ENCODE assay signal across 29 mouse cellular contexts in the genomic region with DNA sequence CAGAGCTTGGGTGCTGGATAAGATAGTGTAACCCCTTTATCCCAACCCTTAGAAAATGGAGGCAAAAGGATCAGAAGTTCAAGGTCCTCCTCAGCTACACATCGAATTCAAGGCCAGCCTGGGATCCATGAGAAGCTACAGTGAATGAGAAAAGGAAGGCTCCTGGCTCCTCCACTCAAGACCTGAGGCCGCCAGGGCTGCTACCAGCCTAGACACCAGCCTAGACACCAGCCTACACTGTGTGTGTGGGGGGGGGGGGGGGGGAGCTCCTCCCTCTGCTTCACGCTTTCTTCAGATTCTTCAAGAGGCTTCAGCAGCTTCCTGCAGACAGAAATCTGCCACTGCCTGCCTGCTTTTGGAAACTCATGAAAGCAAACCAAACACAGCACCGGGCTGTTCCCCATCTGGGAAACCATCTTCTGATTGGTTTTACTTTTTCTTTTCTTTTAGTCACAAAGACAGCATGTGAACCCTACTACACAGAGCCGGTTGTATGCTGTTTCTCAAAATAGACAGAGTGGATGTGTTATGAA. TPM values are rescaled to one million over a fixed set of nuclear protein-coding genes. Genes with fewer than 3 reads are reported as not detected.
DNase-seq lines count a peak whose midpoint lies in the region; ATAC-seq lines count a peak whose summit lies in the region.
"Had no signal": no experiment of that assay in that cellular context is flagged by ENCODE, and none has a peak within 500 bp of the region (broad histone marks: within the 10 kb centered on the region; RNA-seq: fewer than 3 reads in every experiment).

No protein-coding gene starts in this region.

- H3K9ac ChIP-seq in midbrain, embryonic 16.5 days (ENCODE audit: low read depth, low read length) = no peak overlapping the region
- H3K9ac ChIP-seq: embryonic facial prominence, embryonic 13.5 days; forebrain, embryonic 12.5 days; forebrain, embryonic 15.5 days; heart, embryonic 12.5 days; heart, embryonic 15.5 days; hindbrain, embryonic 13.5 days had no signal

- H3K4me2 ChIP-seq in midbrain, embryonic 16.5 days (ENCODE audit: low read length) = no peak overlapping the region
- H3K4me2 ChIP-seq: embryonic facial prominence, embryonic 13.5 days; forebrain, embryonic 12.5 days; forebrain, embryonic 15.5 days; heart, embryonic 12.5 days; heart, embryonic 15.5 days; hindbrain, embryonic 13.5 days had no signal

- no peaks in the 10 kb centered on the region for H3K4me1 ChIP-seq in midbrain, embryonic 16.5 days (ENCODE audit: control insufficient read depth, insufficient read depth, low read length)
- H3K4me1 ChIP-seq: embryonic facial prominence, embryonic 10.5 days; embryonic facial prominence, embryonic 13.5 days; forebrain, embryonic 12.5 days; forebrain, embryonic 15.5 days; heart, embryonic 12.5 days; heart, embryonic 15.5 days; hindbrain, embryonic 10.5 days; hindbrain, embryonic 13.5 days had no signal

- H3K9me3 ChIP-seq in midbrain, embryonic 16.5 days (replicated peaks; ENCODE audit: control insufficient read depth, low read length, poor library complexity, severe bottlenecking) = no peaks in the 10 kb centered on the region; the same call in 1 of the 2 replicates
- H3K9me3 ChIP-seq: embryonic facial prominence, embryonic 10.5 days; embryonic facial prominence, embryonic 13.5 days; forebrain, embryonic 12.5 days; forebrain, embryonic 15.5 days; heart, embryonic 12.5 days; heart, embryonic 15.5 days; hindbrain, embryonic 10.5 days; hindbrain, embryonic 13.5 days had no signal

- H3K27ac ChIP-seq in midbrain, embryonic 16.5 days (ENCODE audit: low read length) = no peak overlapping the region
- H3K27ac ChIP-seq: embryonic facial prominence, embryonic 10.5 days; embryonic facial prominence, embryonic 13.5 days; forebrain, embryonic 12.5 days; forebrain, embryonic 15.5 days; gastrocnemius, adult 2 months; heart, embryonic 15.5 days; hindbrain, embryonic 10.5 days; hindbrain, embryonic 13.5 days had no signal

- 86% methylated on average over 5 of the region's 5 CpGs for WGBS in midbrain, embryonic 16.5 days

- no peak for ATAC-seq in midbrain, embryonic 16.5 days
- ATAC-seq: CD4-positive, CD25-positive, alpha-beta regulatory T cell, adult 4 months; forebrain, embryonic 15.5 days; hindbrain, embryonic 16.5 days had no signal

- no peaks in the 10 kb centered on the region for H3K27me3 ChIP-seq in midbrain, embryonic 16.5 days (ENCODE audit: control insufficient read depth, insufficient read depth, low read depth, low read length)
- H3K27me3 ChIP-seq: embryonic facial prominence, embryonic 13.5 days; forebrain, embryonic 12.5 days; forebrain, embryonic 15.5 days; heart, embryonic 12.5 days; heart, embryonic 15.5 days; hindbrain, embryonic 13.5 days had no signal

- peak; percentile 42 for DNase-seq in layer of hippocampus, adult 9-11 months
- DNase-seq in layer of hippocampus, adult 9-10 months (ENCODE audit: low spot score) = no peak
- peak; percentile 59 for DNase-seq in R1 (ENCODE audit: low read depth, low spot score)
- peak; percentile 55 for DNase-seq in brain, adult 2 months (ENCODE audit: low read depth, low spot score)
- DNase-seq in right cerebral cortex, postnatal 14 days = no peak
- DNase-seq: adrenal gland, adult 2 months; adrenal gland, postnatal 14 days; cerebellum, adult 11-12 months; cerebellum, adult 8-10 months; cerebellum, postnatal 10 days; cerebellum, postnatal 36 days; embryo, embryonic 11 days; gastrocnemius, adult 2 months; gastrocnemius, postnatal 14 days; heart, adult 18-20 months; heart, postnatal 10 days; heart, postnatal 36 days had no signal

- H3K4me3 ChIP-seq in midbrain, embryonic 16.5 days (ENCODE audit: low read depth, low read length) = no peak overlapping the region
- H3K4me3 ChIP-seq: embryonic facial prominence, embryonic 10.5 days; embryonic facial prominence, embryonic 13.5 days; erythroblast, embryonic 14.5 days; forebrain, embryonic 12.5 days; forebrain, embryonic 15.5 days; gastrocnemius, adult 2 months; heart, embryonic 12.5 days; heart, embryonic 15.5 days; hindbrain, embryonic 10.5 days; hindbrain, embryonic 13.5 days had no signal

- H3K36me3 ChIP-seq in midbrain, embryonic 16.5 days (ENCODE audit: control insufficient read depth, insufficient read depth, low read length) = no peaks in the 10 kb centered on the region
- H3K36me3 ChIP-seq: embryonic facial prominence, embryonic 10.5 days; embryonic facial prominence, embryonic 13.5 days; forebrain, embryonic 12.5 days; forebrain, embryonic 15.5 days; heart, embryonic 12.5 days; heart, embryonic 15.5 days; hindbrain, embryonic 10.5 days; hindbrain, embryonic 13.5 days had no signal

RNA-seq across cellular contexts. Expression of gene Fam136a, which starts 43.3 kb away (rescaled TPM):
- 120 and 124 TPM in 2 replicates for polyA plus RNA-seq in midbrain, embryonic 16.5 days (2015; fragmentation: Nextera tagmentation; extraction: Ambion mirVana)

RNA-seq across cellular contexts. Expression of gene Snrpg, which starts 49.0 kb away (rescaled TPM):
- polyA plus RNA-seq in midbrain, embryonic 16.5 days (2015; fragmentation: Nextera tagmentation; extraction: Ambion mirVana) = 280 and 327 TPM in 2 replicates

Comparison
In these comparisons a context has a peak if more than half of its experiments do, and no peak if none do; other contexts are left out.
1. DNase-seq: peak in layer of hippocampus, adult 9-11 months (single experiment), R1 (single experiment) and brain, adult 2 months (single experiment); none in layer of hippocampus, adult 9-10 months (single experiment) and right cerebral cortex, postnatal 14 days (single experiment).